Mouse (Mus musculus): ENCODE results near the gene Wdr6. TPM values are rescaled to one million over a fixed set of nuclear protein-coding genes. Genes with fewer than 3 reads are reported as not detected.
A peak's percentile ranks its signal among the peaks of the same experiment; 100 is the strongest.

Wdr6 gene
- 58.6 and 60.9 TPM in 2 replicates for polyA plus RNA-seq (2021; fragmentation: Nextera tagmentation)
- long read RNA-seq, experiment 1, full-length matches to known transcripts, result 39 of 91 reads
- long read RNA-seq, experiment 1, partial matches to known transcripts, result 30 of 91 reads
- long read RNA-seq, experiment 1, other reads (novel, unspliced or antisense), result 22 of 91 reads
- long read RNA-seq, experiment 2, full-length matches to known transcripts, result 475 of 579 reads
- long read RNA-seq, experiment 2, partial matches to known transcripts, result 97 of 579 reads
- long read RNA-seq, experiment 2, other reads (novel, unspliced or antisense), result 7 of 579 reads

DNA sequence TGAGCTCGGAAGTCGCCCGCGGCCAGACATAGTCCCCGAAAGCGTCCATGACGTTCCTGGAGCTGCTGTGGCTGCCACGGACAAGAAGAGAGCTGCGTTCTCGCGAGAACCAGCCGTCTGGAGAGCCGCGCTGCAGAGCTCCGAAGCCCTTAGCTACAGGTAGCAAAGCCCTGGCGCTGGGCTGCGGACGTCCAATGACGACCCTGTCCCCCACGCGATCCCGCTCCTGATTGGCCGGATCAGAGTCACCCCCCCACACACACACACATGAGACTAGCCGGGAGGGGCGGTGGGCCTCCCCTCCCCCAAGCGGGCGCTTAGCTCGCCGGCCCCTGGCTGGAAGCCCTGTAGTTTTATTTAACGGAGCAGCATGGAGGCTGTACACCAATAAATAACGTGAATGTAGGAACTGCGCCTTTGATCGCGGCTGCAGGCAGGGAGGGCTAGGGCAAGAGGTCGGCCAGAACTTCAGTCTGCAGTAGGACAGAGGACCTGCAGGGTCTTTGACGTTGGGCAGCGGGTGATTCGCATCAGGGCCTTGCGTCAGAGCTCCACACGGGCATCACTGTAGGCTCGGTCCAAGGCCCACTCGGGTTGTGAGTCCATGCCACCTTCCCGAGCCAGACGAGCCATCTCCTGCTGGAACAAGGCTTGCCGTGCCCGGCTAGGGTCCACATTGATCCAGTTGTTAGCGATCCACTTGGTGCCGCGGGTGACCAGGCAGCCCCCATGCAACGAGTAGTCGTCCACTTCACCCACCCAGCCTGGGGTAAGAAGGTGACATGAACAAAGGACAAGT, at the start of gene Wdr6:
Wdr6 (minus strand) TSS at position 195 of the 799 bp plus-strand sequence.

GRCm38 (mm10) chr9:108596998-108597764, 18.6 kb upstream of the Wdr6 start, which contains the start of gene P4htm:
P4htm (minus strand) TSS chr9:108597667.

DNA sequence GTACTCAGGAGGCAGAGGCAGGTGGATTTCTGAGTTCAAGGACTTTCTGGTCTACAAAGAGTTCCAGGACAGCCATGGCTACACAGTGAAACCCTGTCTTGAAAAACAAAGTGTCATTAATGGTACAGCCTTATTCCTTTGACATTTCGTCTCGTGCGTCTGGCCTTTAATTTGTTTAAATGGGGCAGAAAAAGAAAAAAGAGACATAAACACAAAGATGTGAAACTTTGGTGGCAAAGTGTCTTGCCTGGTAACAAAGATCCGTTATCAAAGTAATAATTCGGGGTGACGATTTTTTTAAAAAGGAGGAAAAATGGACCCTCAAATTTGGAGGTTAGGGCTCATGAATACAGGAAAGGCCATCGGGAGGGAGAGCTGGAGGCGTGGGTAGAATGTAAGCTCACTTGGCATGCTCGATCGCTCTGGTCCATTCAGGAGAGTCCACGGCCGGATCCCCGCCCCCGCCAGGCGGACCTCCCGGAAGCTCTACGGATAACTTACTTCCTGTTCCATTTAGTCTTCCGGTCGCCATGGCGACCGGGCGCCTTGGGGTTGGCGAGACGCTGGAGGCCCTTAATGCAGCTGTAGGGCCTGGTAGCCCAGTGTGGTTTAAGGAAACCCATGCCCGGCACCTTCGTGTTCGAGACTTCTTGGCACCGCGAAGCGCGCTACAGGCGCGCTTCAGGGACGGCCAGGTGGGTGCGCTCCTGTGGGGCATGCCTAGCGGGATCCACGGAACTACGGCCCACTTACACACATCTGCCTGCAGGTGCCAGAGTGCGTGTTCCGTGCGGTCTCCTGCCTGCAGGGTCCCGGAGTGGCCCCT, 8.9 kb downstream of the Wdr6 start, which contains the start of gene Dalrd3:
Dalrd3 (plus strand) TSS at position 506 of the 826 bp plus-strand sequence.

DNA sequence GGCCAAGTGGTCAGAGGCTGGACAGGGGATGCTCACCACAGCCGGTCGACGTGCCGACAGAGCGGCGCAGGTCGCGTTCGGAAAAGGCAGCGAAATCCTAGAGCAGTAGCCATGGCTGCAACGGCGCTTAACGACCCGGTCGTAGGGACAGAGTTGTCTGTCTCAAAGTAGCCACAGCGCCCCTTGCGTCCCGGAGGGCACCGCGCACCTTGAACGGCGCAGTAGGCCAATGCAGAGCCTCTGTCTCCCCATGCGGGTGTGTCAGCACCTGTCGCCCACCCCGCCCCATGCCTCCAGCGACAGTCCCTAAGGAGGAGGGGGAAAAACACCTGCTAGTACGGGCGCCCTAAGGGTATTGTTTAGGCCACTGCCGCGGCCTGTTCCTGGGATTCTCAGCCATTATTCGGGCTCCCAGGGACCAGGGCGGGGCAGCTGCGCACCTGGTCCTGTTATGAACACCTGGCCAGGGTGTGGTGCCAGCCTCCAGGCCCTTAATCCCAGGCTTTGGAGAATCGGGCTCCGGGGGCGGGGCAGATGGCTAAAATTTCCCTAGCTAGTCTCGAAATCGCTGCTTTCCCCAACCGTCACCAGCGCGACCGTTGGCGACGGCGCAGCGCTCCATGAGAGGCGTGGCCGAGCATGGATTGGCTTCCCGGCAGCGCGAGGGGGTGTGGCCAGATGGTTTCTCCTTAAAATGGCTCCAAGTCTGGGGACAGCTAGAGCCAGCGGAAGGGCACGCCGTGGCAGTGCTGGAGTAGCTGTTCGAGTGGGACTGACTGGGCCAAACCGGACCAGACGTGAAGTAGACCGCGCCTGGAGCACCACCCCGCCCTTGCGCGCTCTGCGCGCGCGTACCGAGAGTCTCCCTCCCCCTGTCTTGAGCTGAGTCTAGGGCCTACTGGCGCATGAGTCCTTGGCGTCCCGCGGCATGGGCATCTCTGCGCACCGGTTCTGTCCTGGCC, 11.4 kb downstream of the Wdr6 start, which contains the start of gene Ndufaf3:
Ndufaf3 (minus strand) TSS at position 620 of the 962 bp plus-strand sequence.

DNA sequence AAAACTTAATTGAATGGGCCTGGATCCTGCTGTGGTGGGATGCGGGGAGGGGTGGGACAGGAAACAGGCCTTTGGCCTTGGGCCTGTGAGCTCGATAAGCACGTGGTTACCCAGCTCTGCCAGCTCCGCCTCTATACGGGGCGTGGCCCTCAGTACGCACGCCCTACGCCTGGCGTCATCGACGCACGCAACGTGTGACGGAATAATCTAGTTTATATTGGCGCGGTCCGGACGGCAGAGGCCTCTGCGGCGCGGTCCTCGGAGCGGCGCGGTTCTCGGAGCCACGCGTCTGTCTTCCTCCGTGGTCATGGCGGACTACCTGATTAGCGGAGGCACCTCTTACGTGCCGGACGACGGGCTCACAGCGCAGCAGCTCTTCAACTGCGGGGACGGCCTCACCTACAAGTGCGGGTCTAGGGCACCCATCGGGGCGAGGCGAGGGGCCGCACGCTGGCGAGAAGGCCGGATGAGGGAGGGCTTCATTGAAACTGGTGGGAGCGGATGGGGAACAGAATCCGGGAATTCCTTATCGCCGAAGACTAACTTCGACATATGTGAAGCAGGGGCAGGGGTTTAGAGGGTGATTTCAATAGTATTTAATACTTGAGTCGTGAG, 18.2 kb downstream of the Wdr6 start, which contains the start of gene Impdh2:
Impdh2 (plus strand) TSS at position 60 of the 615 bp plus-strand sequence.

Small RNA genes lying within 50 kb of the gene (microRNA-seq; reads per million reads assigned to microRNA genes)
- not detected for gene Gm24083
- not detected for gene Mir191
- gene Mir425, result 915 reads per million, percentile 80 among the genes with 10 or more reads in this experiment

Other genes with a start within 250 kb of the Wdr6 start
- 122 and 130 TPM in 2 replicates for gene Gpx1, start 239.8 kb downstream of the Wdr6 start, polyA plus RNA-seq (2021; fragmentation: Nextera tagmentation)
- gene Usp4, start 230.9 kb downstream of the Wdr6 start, polyA plus RNA-seq (2021; fragmentation: Nextera tagmentation), result 40.7 and 44.1 TPM in 2 replicates
- 0.15 and 0.29 TPM in 2 replicates for gene 1700102P08Rik, start 185.9 kb downstream of the Wdr6 start, polyA plus RNA-seq (2021; fragmentation: Nextera tagmentation)
- 0.14 and 0.16 TPM in 2 replicates for gene Ccdc36, start 150.3 kb downstream of the Wdr6 start, polyA plus RNA-seq (2021; fragmentation: Nextera tagmentation)
- not detected in 2 replicates for gene BC048562, start 142.3 kb downstream of the Wdr6 start, polyA plus RNA-seq (2021; fragmentation: Nextera tagmentation)
- gene Ccdc71, start 118.2 kb downstream of the Wdr6 start, polyA plus RNA-seq (2021; fragmentation: Nextera tagmentation), result 21.0 and 22.0 TPM in 2 replicates
- 15.7 and 17.0 TPM in 2 replicates for gene Klhdc8b, start 117.2 kb downstream of the Wdr6 start, polyA plus RNA-seq (2021; fragmentation: Nextera tagmentation)
- 5.4 and 5.7 TPM in 2 replicates for gene Lamb2, start 99.0 kb downstream of the Wdr6 start, polyA plus RNA-seq (2021; fragmentation: Nextera tagmentation)
- gene Usp19, start 88.1 kb downstream of the Wdr6 start, polyA plus RNA-seq (2021; fragmentation: Nextera tagmentation), result 14.2 and 15.2 TPM in 2 replicates
- gene Qars, start 71.0 kb downstream of the Wdr6 start, polyA plus RNA-seq (2021; fragmentation: Nextera tagmentation), result 35.8 and 45.8 TPM in 2 replicates
- gene Qrich1, start 61.9 kb downstream of the Wdr6 start, polyA plus RNA-seq (2021; fragmentation: Nextera tagmentation), result 65.3 and 74.5 TPM in 2 replicates
- gene Impdh2, start 18.5 kb downstream of the Wdr6 start, polyA plus RNA-seq (2021; fragmentation: Nextera tagmentation), result 62.6 and 65.1 TPM in 2 replicates
- 175 and 180 TPM in 2 replicates for gene Ndufaf3, start 11.3 kb downstream of the Wdr6 start, polyA plus RNA-seq (2021; fragmentation: Nextera tagmentation)
- 96.4 and 106 TPM in 2 replicates for gene Dalrd3, start 8.9 kb downstream of the Wdr6 start, polyA plus RNA-seq (2021; fragmentation: Nextera tagmentation)
- gene P4htm, start 18.9 kb upstream of the Wdr6 start, polyA plus RNA-seq (2021; fragmentation: Nextera tagmentation), result 124 and 135 TPM in 2 replicates
- gene Arih2, start 70.6 kb upstream of the Wdr6 start, polyA plus RNA-seq (2021; fragmentation: Nextera tagmentation), result 15.4 and 16.0 TPM in 2 replicates
- 6.9 and 8.5 TPM in 2 replicates for gene Slc25a20, start 83.3 kb upstream of the Wdr6 start, polyA plus RNA-seq (2021; fragmentation: Nextera tagmentation)
- 5.7 and 6.8 TPM in 2 replicates for gene Prkar2a, start 110.6 kb upstream of the Wdr6 start, polyA plus RNA-seq (2021; fragmentation: Nextera tagmentation)
- gene Ip6k2, start 205.1 kb upstream of the Wdr6 start, polyA plus RNA-seq (2021; fragmentation: Nextera tagmentation), result 31.9 and 32.7 TPM in 2 replicates
- gene Nckipsd, start 229.6 kb upstream of the Wdr6 start, polyA plus RNA-seq (2021; fragmentation: Nextera tagmentation), result 45.0 and 53.8 TPM in 2 replicates
- gene Celsr3, start 247.6 kb upstream of the Wdr6 start, polyA plus RNA-seq (2021; fragmentation: Nextera tagmentation), result 1.8 and 3.7 TPM in 2 replicates